Mouse (Mus musculus): Measurements from ENCODE around the gene Cacna1c.

Gene Cacna1c

GRCm38 (mm10) chr6:119027880-119028279 is 168.3 kb downstream of the Cacna1c start:
- H3K4me3 ChIP-seq (replicated peaks; ENCODE audit: low read length), result no peak overlapping the region

GRCm38 (mm10) chr6:119022850-119023249 is 173.4 kb downstream of the Cacna1c start:
- Histone ChIP-seq H3K27me3 (ENCODE audit: insufficient read depth, low read length) (no peaks in the 10 kb centered on the region), H3K36me3 (ENCODE audit: insufficient read depth, low read length) (no peaks in the 10 kb centered on the region), H3K4me1 (replicated peaks; ENCODE audit: low read depth, low read length) (no peaks in the 10 kb centered on the region), H3K9me3 (ENCODE audit: low read length) (no peaks in the 10 kb centered on the region), H3K4me3 (replicated peaks; ENCODE audit: low read length) (no peak overlapping the region)
- TF ChIP-seq CTCF (conservative IDR thresholded peaks at IDR 0.05; ENCODE audit: low read length) (no peak), POU5F1 (IDR thresholded peaks at IDR 0.05; ENCODE audit: borderline replicate concordance, low read length) (no peak), NANOG (IDR thresholded peaks at IDR 0.05; ENCODE audit: borderline replicate concordance, low read length) (no peak)

More at GRCm38 (mm10) chr6:119027880-119028279, 168.3 kb downstream of the Cacna1c start:
- Histone ChIP-seq H3K4me1 (replicated peaks; ENCODE audit: low read depth, low read length) (no peaks in the 10 kb centered on the region), H3K36me3 (ENCODE audit: insufficient read depth, low read length) (no peaks in the 10 kb centered on the region), H3K27me3 (ENCODE audit: insufficient read depth, low read length) (no peaks in the 10 kb centered on the region), H3K9me3 (ENCODE audit: low read length) (no peaks in the 10 kb centered on the region)
- TF ChIP-seq NANOG (IDR thresholded peaks at IDR 0.05; ENCODE audit: borderline replicate concordance, low read length) (no peak), CTCF (conservative IDR thresholded peaks at IDR 0.05; ENCODE audit: low read length) (no peak), POU5F1 (IDR thresholded peaks at IDR 0.05; ENCODE audit: borderline replicate concordance, low read length) (no peak)

- Histone ChIP-seq H3K4me3 (replicated peaks; ENCODE audit: low read length) (no peak overlapping the region), H3K4me1 (replicated peaks; ENCODE audit: low read depth, low read length) (no peaks in the 10 kb centered on the region), H3K27me3 (ENCODE audit: insufficient read depth, low read length) (no peaks in the 10 kb centered on the region), H3K36me3 (ENCODE audit: insufficient read depth, low read length) (no peaks in the 10 kb centered on the region), H3K9me3 (ENCODE audit: low read length) (no peaks in the 10 kb centered on the region)
- TF ChIP-seq CTCF (conservative IDR thresholded peaks at IDR 0.05; ENCODE audit: low read length) (no peak), NANOG (IDR thresholded peaks at IDR 0.05; ENCODE audit: borderline replicate concordance, low read length) (no peak), POU5F1 (IDR thresholded peaks at IDR 0.05; ENCODE audit: borderline replicate concordance, low read length) (no peak)
These were observed 175.0 kb downstream of the Cacna1c start for GRCm38 (mm10) chr6:119021226-119021625.

- no peaks in the 10 kb centered on the region for H3K27me3 ChIP-seq (ENCODE audit: insufficient read depth, low read length)
- H3K4me1 ChIP-seq (replicated peaks; ENCODE audit: low read depth, low read length), result no peaks in the 10 kb centered on the region
- no peaks in the 10 kb centered on the region for H3K9me3 ChIP-seq (ENCODE audit: low read length)
- no peak overlapping the region for H3K4me3 ChIP-seq (replicated peaks; ENCODE audit: low read length)
- H3K36me3 ChIP-seq (ENCODE audit: insufficient read depth, low read length), result no peaks in the 10 kb centered on the region
- TF ChIP-seq CTCF (conservative IDR thresholded peaks at IDR 0.05; ENCODE audit: low read length), result no peak
- no peak for TF ChIP-seq NANOG (IDR thresholded peaks at IDR 0.05; ENCODE audit: borderline replicate concordance, low read length)
- no peak for TF ChIP-seq POU5F1 (IDR thresholded peaks at IDR 0.05; ENCODE audit: borderline replicate concordance, low read length)
These were observed 177.3 kb downstream of the Cacna1c start for GRCm38 (mm10) chr6:119018956-119019355.

- Histone ChIP-seq H3K4me3 (replicated peaks; ENCODE audit: low read length) (no peak overlapping the region), H3K36me3 (ENCODE audit: insufficient read depth, low read length) (no peaks in the 10 kb centered on the region), H3K4me1 (replicated peaks; ENCODE audit: low read depth, low read length) (no peaks in the 10 kb centered on the region), H3K9me3 (ENCODE audit: low read length) (no peaks in the 10 kb centered on the region), H3K27me3 (ENCODE audit: insufficient read depth, low read length) (no peaks in the 10 kb centered on the region)
- TF ChIP-seq POU5F1 (IDR thresholded peaks at IDR 0.05; ENCODE audit: borderline replicate concordance, low read length), result no peak
- no peak for TF ChIP-seq CTCF (conservative IDR thresholded peaks at IDR 0.05; ENCODE audit: low read length)
- no peak for TF ChIP-seq NANOG (IDR thresholded peaks at IDR 0.05; ENCODE audit: borderline replicate concordance, low read length)
These were observed 178.0 kb downstream of the Cacna1c start for GRCm38 (mm10) chr6:119018256-119018655.

GRCm38 (mm10) chr6:119017498-119017897 is 178.7 kb downstream of the Cacna1c start:
- no peak overlapping the region for H3K4me3 ChIP-seq (replicated peaks; ENCODE audit: low read length)
- TF ChIP-seq POU5F1 (IDR thresholded peaks at IDR 0.05; ENCODE audit: borderline replicate concordance, low read length) (no peak), NANOG (IDR thresholded peaks at IDR 0.05; ENCODE audit: borderline replicate concordance, low read length) (no peak), CTCF (conservative IDR thresholded peaks at IDR 0.05; ENCODE audit: low read length) (no peak)
- H3K27me3 ChIP-seq (ENCODE audit: insufficient read depth, low read length), result no peaks in the 10 kb centered on the region

GRCm38 (mm10) chr6:119015346-119015745 is 180.9 kb downstream of the Cacna1c start:
- Histone ChIP-seq H3K27me3 (ENCODE audit: insufficient read depth, low read length) (no peaks in the 10 kb centered on the region), H3K4me3 (replicated peaks; ENCODE audit: low read length) (no peak overlapping the region), H3K9me3 (ENCODE audit: low read length) (no peaks in the 10 kb centered on the region), H3K4me1 (replicated peaks; ENCODE audit: low read depth, low read length) (no peaks in the 10 kb centered on the region), H3K36me3 (ENCODE audit: insufficient read depth, low read length) (no peaks in the 10 kb centered on the region)
- TF ChIP-seq CTCF (conservative IDR thresholded peaks at IDR 0.05; ENCODE audit: low read length) (no peak), NANOG (IDR thresholded peaks at IDR 0.05; ENCODE audit: borderline replicate concordance, low read length) (no peak), POU5F1 (IDR thresholded peaks at IDR 0.05; ENCODE audit: borderline replicate concordance, low read length) (no peak)

More at GRCm38 (mm10) chr6:119017498-119017897, 178.7 kb downstream of the Cacna1c start:
- Histone ChIP-seq H3K9me3 (ENCODE audit: low read length) (no peaks in the 10 kb centered on the region), H3K36me3 (ENCODE audit: insufficient read depth, low read length) (no peaks in the 10 kb centered on the region), H3K4me1 (replicated peaks; ENCODE audit: low read depth, low read length) (no peaks in the 10 kb centered on the region)

GRCm38 (mm10) chr6:119013168-119014098 is 182.8 kb downstream of the Cacna1c start:
- H3K27me3 ChIP-seq (ENCODE audit: insufficient read depth, low read length), result no peaks in the 10 kb centered on the region
- no peaks in the 10 kb centered on the region for H3K4me1 ChIP-seq (replicated peaks; ENCODE audit: low read depth, low read length)
- no peaks in the 10 kb centered on the region for H3K9me3 ChIP-seq (ENCODE audit: low read length)
- TF ChIP-seq NANOG (IDR thresholded peaks at IDR 0.05; ENCODE audit: borderline replicate concordance, low read length) (no peak), POU5F1 (IDR thresholded peaks at IDR 0.05; ENCODE audit: borderline replicate concordance, low read length) (no peak), CTCF (conservative IDR thresholded peaks at IDR 0.05; ENCODE audit: low read length) (no peak)
- H3K36me3 ChIP-seq (ENCODE audit: insufficient read depth, low read length), result no peaks in the 10 kb centered on the region
- no peak overlapping the region for H3K4me3 ChIP-seq (replicated peaks; ENCODE audit: low read length)
